Mouse (Mus musculus) limb, embryonic 15.5 days (tissue): Measurements from ENCODE around the gene Pdcd1lg2. TPM values are rescaled to one million over a fixed set of nuclear protein-coding genes. Genes with fewer than 3 reads are reported as not detected.

Experiments
- ATAC-seq: fragments of 200-750 bp; cut with Nextera tagmentation; 2 replicates; pipeline ENCODE4 v1.8.0; 2017; ENCODE audit warnings: low read depth, moderate TSS enrichment; ENCODE audit not compliant: insufficient number of reproducible peaks, low FRiP score, low TSS enrichment
- H3K27ac ChIP-seq: fragments of 300-500 bp; sonication (generic); 2 replicates; pipeline ENCODE4 v1.5.1; 2015; ENCODE audit warnings: moderate library complexity, mild to moderate bottlenecking, inconsistent platforms
- H3K27me3 ChIP-seq: fragments of 300-500 bp; sonication (generic); 2 replicates; pipeline ENCODE4 v1.6.1; 2015; ENCODE audit warnings: inconsistent platforms
- H3K36me3 ChIP-seq: fragments of 300-500 bp; sonication (generic); 2 replicates; pipeline ENCODE4 v1.6.1; 2015; ENCODE audit warnings: inconsistent platforms
- H3K4me1 ChIP-seq: fragments of 300-500 bp; sonication (generic); 2 replicates; pipeline ENCODE4 v1.6.1; 2015; ENCODE audit warnings: inconsistent platforms
- H3K4me2 ChIP-seq: fragments of 300-500 bp; sonication (generic); 2 replicates; pipeline ENCODE4 v1.6.1; 2015; ENCODE audit warnings: mild to moderate bottlenecking, inconsistent platforms
- H3K4me3 ChIP-seq: fragments of 300-500 bp; sonication (generic); 2 replicates; pipeline ENCODE4 v1.5.1; 2015; ENCODE audit warnings: mild to moderate bottlenecking, inconsistent platforms
- H3K9ac ChIP-seq: fragments of 300-500 bp; sonication (generic); 2 replicates; pipeline ENCODE4 v1.6.1; 2015; ENCODE audit warnings: inconsistent platforms
- H3K9me3 ChIP-seq: fragments of 300-500 bp; sonication (generic); 2 replicates; pipeline ENCODE4 v1.6.1; 2016; ENCODE audit warnings: inconsistent platforms
- WGBS: fragments of 180-500 bp; shearing (Covaris S2); methylation state at CpG from one replicate; pipeline ENCODE4 v1.1.7; 2015; 5-methylcytosine and 5-hydroxymethylcytosine counted together
- polyA plus RNA-seq: library from polyadenylated mRNA; unstranded; fragments of >200 nt; fragmentation: Nextera tagmentation; extraction: Ambion mirVana; gene quantifications from 2 replicates; pipeline ENCODE4 v1.2.1, GENCODE M21; 2015

Pdcd1lg2 gene
- polyA plus RNA-seq, 1 experiment from 2014 or later, result not detected

GRCm38 (mm10) chr19:29455156-29455555 lies 44.4 kb downstream of the Pdcd1lg2 start:
- H3K36me3 ChIP-seq, result no peaks in the 10 kb centered on the region
- H3K4me1 ChIP-seq, result no peaks in the 10 kb centered on the region
- no peaks in the 10 kb centered on the region for H3K9me3 ChIP-seq
- H3K27me3 ChIP-seq, result no peaks in the 10 kb centered on the region
- H3K27ac ChIP-seq, result no peak overlapping the region
- H3K4me2 ChIP-seq, result no peak overlapping the region
- no peak overlapping the region for H3K9ac ChIP-seq
- H3K4me3 ChIP-seq, result no peak overlapping the region
- ATAC-seq, result no peak
- WGBS, result 86% methylated on average over 1 of the region's 1 CpGs

- Histone ChIP-seq H3K27me3 (no peaks in the 10 kb centered on the region), H3K9ac (no peak overlapping the region), H3K27ac (no peak overlapping the region), H3K9me3 (no peaks in the 10 kb centered on the region), H3K4me1 (no peaks in the 10 kb centered on the region), H3K4me3 (no peak overlapping the region), H3K36me3 (no peaks in the 10 kb centered on the region), H3K4me2 (no peak overlapping the region)
- 94% methylated on average over 1 of the region's 1 CpGs for WGBS
- ATAC-seq, result no peak
Measured at GRCm38 (mm10) chr19:29457982-29458381, 47.3 kb downstream of the Pdcd1lg2 start.

- ATAC-seq, result no peak
- 37% methylated on average over 4 of the region's 4 CpGs for WGBS
- H3K9ac ChIP-seq, result no peak overlapping the region
- H3K27me3 ChIP-seq, result no peaks in the 10 kb centered on the region
- no peak overlapping the region for H3K4me3 ChIP-seq
- no peaks in the 10 kb centered on the region for H3K9me3 ChIP-seq
- no peak overlapping the region for H3K27ac ChIP-seq
- H3K4me1 ChIP-seq, result no peaks in the 10 kb centered on the region
- H3K4me2 ChIP-seq, result no peak overlapping the region
- no peaks in the 10 kb centered on the region for H3K36me3 ChIP-seq
Measured at GRCm38 (mm10) chr19:29462462-29462861, 51.7 kb downstream of the Pdcd1lg2 start.

- no peaks in the 10 kb centered on the region for H3K9me3 ChIP-seq
- 0 out of 2 replicates have a peak, but pooled peaks cover under 1% of the 10 kb centered on the region for H3K4me1 ChIP-seq
- H3K9ac ChIP-seq, result no peak overlapping the region
- no peaks in the 10 kb centered on the region for H3K36me3 ChIP-seq
- no peak overlapping the region for H3K4me3 ChIP-seq
- no peaks in the 10 kb centered on the region for H3K27me3 ChIP-seq
- ATAC-seq, result no peak
- WGBS, result 92% methylated on average over 7 of the region's 7 CpGs
- no peak overlapping the region for H3K4me2 ChIP-seq
- H3K27ac ChIP-seq, result no peak overlapping the region
Measured at GRCm38 (mm10) chr19:29463645-29464395, 53.1 kb downstream of the Pdcd1lg2 start.

GRCm38 (mm10) chr19:29466819-29467218 lies 56.1 kb downstream of the Pdcd1lg2 start:
- Histone ChIP-seq H3K27ac (no peak overlapping the region), H3K4me2 (no peak overlapping the region), H3K27me3 (no peaks in the 10 kb centered on the region), H3K9me3 (no peaks in the 10 kb centered on the region), H3K36me3 (no peaks in the 10 kb centered on the region), H3K9ac (no peak overlapping the region), H3K4me3 (no peak overlapping the region), H3K4me1 (peaks cover 4% of the 10 kb centered on the region; the same call in 1 of the 2 replicates)
- 89% methylated on average over 9 of the region's 9 CpGs for WGBS
- ATAC-seq, result no peak

GRCm38 (mm10) chr19:29468941-29469685 lies 58.4 kb downstream of the Pdcd1lg2 start:
- H3K4me3 ChIP-seq, result no peak overlapping the region
- H3K9ac ChIP-seq, result no peak overlapping the region
- no peaks in the 10 kb centered on the region for H3K36me3 ChIP-seq
- H3K9me3 ChIP-seq, result no peaks in the 10 kb centered on the region
- no peak overlapping the region for H3K27ac ChIP-seq
- no peak for ATAC-seq
- WGBS, result 68% methylated on average over 10 of the region's 10 CpGs
- H3K27me3 ChIP-seq, result no peaks in the 10 kb centered on the region
- peaks cover 4% of the 10 kb centered on the region; the same call in 1 of the 2 replicates for H3K4me1 ChIP-seq
- H3K4me2 ChIP-seq, result no peak overlapping the region

GRCm38 (mm10) chr19:29469686-29470254 lies 59.1 kb downstream of the Pdcd1lg2 start:
- no peak for ATAC-seq
- no peak overlapping the region for H3K4me3 ChIP-seq
- H3K36me3 ChIP-seq, result no peaks in the 10 kb centered on the region
- H3K4me1 ChIP-seq, result peaks cover 4% of the 10 kb centered on the region; the same call in 1 of the 2 replicates
- H3K27me3 ChIP-seq, result no peaks in the 10 kb centered on the region
- no peak overlapping the region for H3K9ac ChIP-seq
- H3K4me2 ChIP-seq, result no peak overlapping the region
- no peaks in the 10 kb centered on the region for H3K9me3 ChIP-seq
- 96% methylated on average over 2 of the region's 2 CpGs for WGBS
- H3K27ac ChIP-seq, result no peak overlapping the region

- no peaks in the 10 kb centered on the region for H3K36me3 ChIP-seq
- no peak overlapping the region for H3K27ac ChIP-seq
- no peak overlapping the region for H3K9ac ChIP-seq
- WGBS, result 13% methylated on average over 4 of the region's 4 CpGs
- H3K4me3 ChIP-seq, result no peak overlapping the region
- H3K4me1 ChIP-seq, result peaks cover 4% of the 10 kb centered on the region; the same call in 1 of the 2 replicates
- H3K9me3 ChIP-seq, result no peaks in the 10 kb centered on the region
- no peak overlapping the region for H3K4me2 ChIP-seq
- no peak for ATAC-seq
- no peaks in the 10 kb centered on the region for H3K27me3 ChIP-seq
Measured at GRCm38 (mm10) chr19:29470652-29471051, 59.9 kb downstream of the Pdcd1lg2 start.

- H3K9ac ChIP-seq, result no peak overlapping the region
- H3K4me3 ChIP-seq, result no peak overlapping the region
- peaks cover 4% of the 10 kb centered on the region; the same call in 1 of the 2 replicates for H3K4me1 ChIP-seq
- no peak overlapping the region for H3K27ac ChIP-seq
- ATAC-seq, result no peak
- H3K36me3 ChIP-seq, result no peaks in the 10 kb centered on the region
- WGBS, result 74% methylated on average over 8 of the region's 8 CpGs
- H3K9me3 ChIP-seq, result no peaks in the 10 kb centered on the region
- no peak overlapping the region for H3K4me2 ChIP-seq
- H3K27me3 ChIP-seq, result no peaks in the 10 kb centered on the region
Measured at GRCm38 (mm10) chr19:29472424-29472823, 61.7 kb downstream of the Pdcd1lg2 start.

- Histone ChIP-seq H3K9me3 (no peaks in the 10 kb centered on the region), H3K9ac (no peak overlapping the region), H3K4me2 (no peak overlapping the region), H3K27ac (no peak overlapping the region), H3K4me3 (no peak overlapping the region), H3K4me1 (peaks cover 4% of the 10 kb centered on the region; the same call in 1 of the 2 replicates), H3K27me3 (no peaks in the 10 kb centered on the region), H3K36me3 (no peaks in the 10 kb centered on the region)
- 90% methylated on average over 5 of the region's 5 CpGs for WGBS
- ATAC-seq, result no peak
Measured at GRCm38 (mm10) chr19:29472946-29473345, 62.2 kb downstream of the Pdcd1lg2 start.

GRCm38 (mm10) chr19:29474803-29475202 lies 64.1 kb downstream of the Pdcd1lg2 start:
- Histone ChIP-seq H3K36me3 (no peaks in the 10 kb centered on the region), H3K27me3 (no peaks in the 10 kb centered on the region), H3K4me2 (no peak overlapping the region), H3K4me1 (no peaks in the 10 kb centered on the region; the same call in 1 of the 2 replicates), H3K27ac (no peak overlapping the region), H3K4me3 (no peak overlapping the region), H3K9me3 (no peaks in the 10 kb centered on the region), H3K9ac (no peak overlapping the region)
- WGBS, result 58% methylated on average over 2 of the region's 2 CpGs
- ATAC-seq, result no peak

GRCm38 (mm10) chr19:29475210-29475620 lies 64.5 kb downstream of the Pdcd1lg2 start:
- H3K4me2 ChIP-seq, result no peak overlapping the region
- no peaks in the 10 kb centered on the region for H3K36me3 ChIP-seq
- H3K4me1 ChIP-seq, result no peaks in the 10 kb centered on the region; the same call in 1 of the 2 replicates
- no peaks in the 10 kb centered on the region for H3K9me3 ChIP-seq
- no peak overlapping the region for H3K4me3 ChIP-seq
- no peak overlapping the region for H3K9ac ChIP-seq
- ATAC-seq, result no peak
- H3K27me3 ChIP-seq, result no peaks in the 10 kb centered on the region
- no peak overlapping the region for H3K27ac ChIP-seq
- WGBS, result 59% methylated on average over 4 of the region's 4 CpGs
